Mouse (Mus musculus) brain, embryonic 14.5 days (tissue): ENCODE data around the gene Dhx9. TPM values are rescaled to one million over a fixed set of nuclear protein-coding genes. Genes with fewer than 3 reads are reported as not detected.
A peak's percentile ranks its signal among the peaks of the same experiment; 100 is the strongest.

Source experiments
- DNase-seq: peaks from one replicate; pipeline ENCODE4 v3.0.0-alpha.2; 2011; ENCODE audit warnings: low read depth
- CTCF ChIP-seq: fragments of 200-500 bp; IDR thresholded peaks from 2 replicates; pipeline ENCODE4 v1.5.1; 2012; ENCODE audit warnings: inconsistent platforms, mild to moderate bottlenecking, moderate library complexity, borderline replicate concordance; ENCODE audit not compliant: insufficient read depth, insufficient read length; ENCODE audit errors: extremely low read depth
- POLR2A ChIP-seq: fragments of 200-500 bp; IDR thresholded peaks from 2 replicates; pipeline ENCODE4 v1.6.1; 2012; ENCODE audit warnings: mild to moderate bottlenecking, inconsistent platforms, borderline replicate concordance; ENCODE audit not compliant: poor library complexity, insufficient read depth, insufficient read length, severe bottlenecking; ENCODE audit errors: extremely low read depth
- polyA plus RNA-seq: library from polyadenylated mRNA; depleted of rRNA; stranded (reverse); fragments of >200 nt; gene quantifications from 2 replicates; pipeline ENCODE4 v1.2.3, GENCODE M21; 2012

Dhx9 gene
- polyA plus RNA-seq, 1 experiment, result 142 TPM

GRCm38 (mm10) chr1:153480386-153481024, 7.0 kb downstream of the Dhx9 start:
- peak; percentile 73 for DNase-seq
- TF ChIP-seq POLR2A (no peak), CTCF (peak; percentile 82)

DNA sequence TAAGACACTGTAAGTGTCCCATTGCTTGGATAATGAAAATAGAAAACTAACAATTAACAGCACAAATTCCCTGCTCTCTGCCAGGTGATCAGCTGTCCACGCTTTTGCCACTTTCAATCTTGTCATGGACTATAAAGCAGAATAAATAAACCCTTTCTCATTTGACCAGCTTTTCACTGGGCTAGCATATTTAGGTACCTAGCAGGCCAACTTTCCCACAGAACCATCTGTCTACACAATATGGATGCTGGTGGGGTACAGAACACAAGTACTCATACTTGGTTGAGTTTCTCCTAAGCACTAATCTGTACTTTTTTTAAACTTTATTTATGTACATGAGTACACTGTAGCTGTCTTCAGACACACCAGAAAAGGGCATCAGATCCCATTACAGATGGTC, 8.2 kb downstream of the Dhx9 start:
- TF ChIP-seq POLR2A, result no peak
- no peak for TF ChIP-seq CTCF
- DNase-seq, result no peak

GRCm38 (mm10) chr1:153461796-153462195, 25.7 kb downstream of the Dhx9 start:
- TF ChIP-seq POLR2A (no peak), CTCF (no peak)
- no peak for DNase-seq

DNA sequence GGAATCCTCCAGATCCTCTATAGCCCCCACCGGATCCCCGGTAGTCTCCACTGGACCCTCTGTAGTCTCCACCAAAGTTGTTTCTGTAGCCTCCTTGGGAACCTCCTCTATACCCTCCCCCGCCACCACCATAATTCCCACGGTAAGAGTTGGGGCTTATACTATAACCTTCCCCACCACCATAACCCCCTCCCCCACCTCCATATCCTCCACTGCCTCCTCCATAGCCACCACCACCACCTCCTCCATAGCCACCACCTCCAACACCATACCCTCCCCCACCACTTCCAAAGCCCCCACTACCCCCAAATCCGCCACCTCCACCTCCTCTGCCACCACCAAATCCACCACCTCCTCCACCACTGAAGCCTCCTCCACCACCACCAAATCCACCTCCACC, 31.3 kb downstream of the Dhx9 start:
- TF ChIP-seq POLR2A (no peak), CTCF (no peak)
- DNase-seq, result no peak

DNA sequence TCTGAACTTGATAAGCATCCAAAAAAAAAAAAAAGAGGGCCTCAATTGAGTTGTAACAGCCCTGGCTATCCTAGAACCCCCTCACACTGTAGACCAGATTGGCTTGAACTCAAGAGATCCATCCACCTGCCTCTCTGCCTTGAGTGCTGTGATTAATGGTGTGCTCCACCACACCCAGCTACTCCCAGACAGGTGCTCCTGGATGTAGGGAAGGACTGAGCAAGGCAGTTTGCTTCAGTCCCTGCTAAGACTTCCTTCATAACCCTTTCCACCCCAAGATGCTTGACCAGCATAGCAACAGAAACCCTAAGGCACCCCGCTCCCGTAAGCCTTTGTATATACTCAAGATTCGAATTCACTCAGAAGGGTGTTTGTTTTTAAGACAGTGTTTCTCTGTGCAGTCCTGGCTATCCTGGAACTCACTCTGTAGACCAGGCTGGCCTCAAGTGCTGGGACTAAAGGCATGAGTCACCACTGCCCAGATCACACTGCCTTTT, 34.3 kb downstream of the Dhx9 start:
- TF ChIP-seq CTCF (no peak), POLR2A (no peak)

DNA sequence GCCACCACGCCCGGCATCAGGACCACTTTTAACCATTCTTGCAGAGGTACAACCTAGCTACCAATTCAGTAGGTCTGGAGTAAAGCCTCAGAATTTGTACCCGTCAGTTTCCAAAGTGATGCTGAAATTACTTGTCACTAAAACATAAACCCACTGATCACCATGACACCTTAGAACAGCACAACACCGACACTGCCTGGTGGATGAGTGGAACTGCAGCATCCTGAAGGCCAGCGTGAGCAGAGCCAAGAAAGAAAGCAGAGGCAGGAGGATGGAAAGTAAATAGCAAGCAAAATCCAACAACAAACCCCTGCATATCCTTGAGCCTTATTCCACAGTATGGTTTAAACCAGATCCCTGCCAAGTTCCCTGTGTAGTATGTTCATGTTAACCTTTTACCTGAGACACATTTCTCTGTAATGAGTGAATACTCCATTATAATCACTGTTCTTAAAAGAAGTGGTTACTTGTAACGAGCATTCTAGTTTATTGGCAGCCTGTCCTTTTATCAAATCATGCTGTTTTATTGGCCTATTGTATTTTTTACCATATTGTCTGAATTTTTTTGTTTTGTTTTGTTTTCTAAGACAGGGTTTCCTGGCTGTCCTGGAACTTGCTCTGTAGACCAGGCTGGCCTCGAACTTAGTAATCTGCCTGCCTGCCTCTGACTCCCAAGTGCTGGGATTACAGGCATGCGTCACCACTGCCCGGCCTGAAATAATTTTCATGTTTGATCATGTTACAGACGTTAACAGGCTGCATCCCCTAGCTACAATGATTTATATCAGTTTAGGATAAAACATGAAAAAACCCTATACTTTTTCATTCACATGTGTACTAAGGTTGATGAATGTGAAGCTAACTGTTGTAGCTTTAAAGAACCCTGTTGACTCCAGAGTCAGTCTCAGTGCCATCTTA, 36.0 kb downstream of the Dhx9 start:
- TF ChIP-seq CTCF, result peak; percentile 67; the same call in 1 of the 2 replicates
- TF ChIP-seq POLR2A, result no peak
- peak; percentile 59 for DNase-seq

More for the DNA sequence above, 34.3 kb downstream of the Dhx9 start:
- DNase-seq, result no peak

DNA sequence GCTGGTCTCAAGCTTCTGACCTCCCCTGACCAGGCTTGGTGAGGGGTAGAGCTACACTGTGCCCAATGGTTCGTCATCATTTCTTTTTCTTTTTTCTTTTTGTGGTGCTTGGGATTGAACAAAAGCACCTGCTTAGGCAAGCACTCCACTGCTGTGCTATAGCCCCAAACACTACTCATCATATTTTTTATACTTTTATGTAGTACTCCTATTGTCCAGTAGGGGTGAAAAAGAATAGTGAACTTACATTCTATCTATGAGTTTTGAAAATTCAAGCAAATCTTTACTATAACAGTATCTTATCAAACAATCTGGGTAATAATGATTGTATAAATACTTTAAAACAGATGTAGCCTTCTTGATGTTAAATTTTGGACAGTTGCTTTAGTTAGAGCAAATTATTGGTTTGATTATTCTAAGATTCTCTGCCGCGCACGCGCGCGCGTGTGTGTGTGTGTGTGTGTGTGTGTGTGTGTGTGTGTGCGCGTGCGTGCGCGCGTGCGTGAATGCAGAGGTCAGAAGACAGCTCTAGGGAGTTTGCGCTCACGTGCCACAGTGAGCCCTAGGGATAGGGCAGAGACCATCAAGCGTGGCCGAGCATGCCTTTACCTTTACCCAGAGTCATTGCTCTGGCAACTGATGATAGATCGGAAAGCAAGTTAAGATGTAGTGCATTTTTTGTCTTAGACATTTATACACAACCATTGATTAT, 41.2 kb downstream of the Dhx9 start:
- TF ChIP-seq POLR2A (no peak), CTCF (no peak)
- no peak for DNase-seq

DNA sequence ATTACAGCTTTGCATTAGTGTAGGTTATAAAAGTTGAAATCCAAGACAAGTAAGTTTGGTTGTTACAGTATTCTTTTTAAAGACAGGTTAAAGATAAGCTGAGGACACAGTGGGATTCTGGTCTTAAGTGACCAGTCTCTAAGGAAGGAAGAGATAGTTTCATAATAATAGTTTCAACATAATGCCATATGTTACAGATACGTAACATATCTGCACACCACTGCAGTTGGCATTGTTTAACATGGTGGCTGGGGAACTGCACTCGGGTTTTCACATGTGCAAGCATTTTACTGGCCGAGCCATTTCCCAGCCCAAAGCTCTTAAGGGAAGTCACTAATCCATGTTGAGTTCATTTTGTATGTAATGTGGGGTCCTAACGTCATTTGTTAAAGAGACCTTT, 43.8 kb downstream of the Dhx9 start:
- no peak for DNase-seq
- TF ChIP-seq CTCF (no peak), POLR2A (no peak)

GRCm38 (mm10) chr1:153443019-153443418, 44.4 kb downstream of the Dhx9 start:
- TF ChIP-seq CTCF (no peak), POLR2A (no peak)
- no peak for DNase-seq

DNA sequence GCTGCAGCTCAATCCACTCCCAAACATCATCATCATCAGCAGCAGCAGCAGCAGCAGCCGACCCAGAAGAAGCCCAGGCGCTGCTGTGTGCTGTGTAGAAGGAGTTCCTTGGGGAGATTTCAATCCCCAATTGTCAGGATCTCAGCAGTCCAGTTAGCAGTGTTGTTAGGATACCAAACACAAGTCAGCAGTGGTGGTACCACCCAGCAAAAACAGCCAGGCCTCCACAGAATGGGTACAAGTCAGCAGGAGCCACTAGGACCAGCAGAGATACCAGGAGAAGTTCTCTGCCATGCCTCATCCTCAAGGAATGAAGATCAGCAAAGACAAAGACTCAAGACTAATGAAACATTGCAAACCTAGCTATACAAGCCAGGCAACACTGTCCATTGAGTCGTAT, 45.8 kb downstream of the Dhx9 start:
- TF ChIP-seq POLR2A, result no peak
- TF ChIP-seq CTCF, result no peak
- DNase-seq, result no peak

DNA sequence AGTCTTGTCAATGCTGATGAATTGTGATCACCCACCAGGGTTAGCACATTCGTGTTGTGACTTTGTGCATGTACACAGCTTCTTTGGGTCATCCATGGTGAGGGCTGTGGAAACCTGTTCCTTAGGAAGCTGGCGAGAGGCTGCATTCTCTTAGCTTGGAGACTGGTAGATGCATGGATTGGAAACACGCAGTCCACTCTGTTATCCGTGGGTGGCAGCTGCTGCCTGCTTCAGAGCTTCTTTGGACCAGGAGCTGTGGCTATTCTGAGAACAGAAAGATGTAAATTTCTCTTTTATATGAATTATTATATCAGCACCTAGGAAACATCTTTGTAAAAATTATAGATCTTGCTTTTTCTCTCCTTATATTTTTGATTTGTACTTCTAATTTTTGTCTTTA, 46.7 kb downstream of the Dhx9 start:
- no peak for DNase-seq
- TF ChIP-seq POLR2A (no peak), CTCF (no peak)

DNA sequence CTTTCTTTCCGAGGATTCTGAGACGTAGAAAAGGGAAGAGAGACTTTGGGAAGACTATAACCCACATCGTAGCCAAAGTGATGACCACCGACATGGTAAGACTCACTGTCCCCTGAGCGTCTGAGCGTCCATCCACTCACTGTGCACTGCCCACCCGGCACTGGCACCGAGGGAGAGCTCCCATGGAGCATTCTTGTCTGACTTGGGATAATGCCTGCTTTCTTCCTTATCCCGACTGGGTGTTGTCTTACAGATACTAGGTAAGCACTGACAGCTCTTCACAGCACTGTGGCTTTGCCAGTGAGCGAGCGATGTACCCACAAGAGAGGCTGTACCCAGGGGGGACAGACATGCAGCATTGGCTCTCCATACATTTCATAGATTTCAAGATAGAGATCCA, 49.9 kb downstream of the Dhx9 start:
- TF ChIP-seq POLR2A, result no peak
- no peak for TF ChIP-seq CTCF
- DNase-seq, result no peak
